Mouse (Mus musculus) G1E (cell line): Measurements from ENCODE around the gene Fam71a. TPM values are rescaled to one million over a fixed set of nuclear protein-coding genes. Genes with fewer than 3 reads are reported as not detected.

Experiments
- ATAC-seq: 2 replicates; pipeline ENCODE4 v1.8.0; 2016; ENCODE audit warnings: mild to moderate bottlenecking; ENCODE audit not compliant: insufficient number of reproducible peaks, poor library complexity, low FRiP score, severe bottlenecking; ENCODE audit errors: extremely low read depth
- DNase-seq: peaks from one replicate; pipeline ENCODE4 v3.0.0; 2012; ENCODE audit warnings: low spot score
- H3K27me3 ChIP-seq: 2 replicates; pipeline ENCODE4 v1.6.1; 2012; ENCODE audit warnings: mild to moderate bottlenecking, low read length, inconsistent platforms; ENCODE audit not compliant: insufficient read depth
- H3K36me3 ChIP-seq: replicated peaks from 2 replicates; pipeline ENCODE3; 2012; ENCODE audit warnings: mild to moderate bottlenecking, inconsistent platforms
- H3K4me1 ChIP-seq: 2 replicates; pipeline ENCODE4 v1.6.1; 2012; ENCODE audit warnings: low read depth, low read length, inconsistent platforms, mixed read lengths; ENCODE audit not compliant: insufficient read depth
- H3K4me3 ChIP-seq: 2 replicates; pipeline ENCODE4 v1.5.1; 2012; ENCODE audit warnings: low read depth, mild to moderate bottlenecking, inconsistent platforms, low read length, moderate library complexity, mixed read lengths
- H3K9me3 ChIP-seq: replicated peaks from 2 replicates; pipeline ENCODE4 v1.6.1; 2012; ENCODE audit warnings: inconsistent platforms
- CTCF ChIP-seq: IDR thresholded peaks from 2 replicates; pipeline ENCODE4 v1.5.1; 2012; ENCODE audit warnings: low read depth, low read length, inconsistent platforms, mixed read lengths
- GATA1 ChIP-seq: IDR thresholded peaks from 2 replicates; pipeline ENCODE4 v1.6.1; 2012; ENCODE audit warnings: borderline replicate concordance, low read length, inconsistent platforms, mixed read lengths
- POLR2AphosphoS5 ChIP-seq: IDR thresholded peaks from 2 replicates; pipeline ENCODE4 v1.6.1; 2012; ENCODE audit warnings: low read depth, low read length, inconsistent platforms; ENCODE audit not compliant: insufficient replicate concordance
- polyA plus RNA-seq: library from polyadenylated mRNA; stranded (reverse); fragments of >175 nt; gene quantifications from 2 replicates; pipeline ENCODE4 v1.2.3, GENCODE M21; 2012
- total RNA-seq, 2 experiments: library from RNA; stranded (forward) in 1 of 2; stranded (reverse) in 1 of 2; fragments of 200-1000 nt in 1 of 2; fragments of >200 nt in 1 of 2; fragmentation: Nextera tagmentation in 1 of 2; gene quantifications; 2 replicates each; pipeline ENCODE4 v1.2.3; 2014 to 2017

The Fam71a gene
- total and polyA plus RNA-seq, 3 experiments, result 0.05 TPM; not detected in 2

GRCm38 (mm10) chr1:191114868-191115267 is 49.7 kb downstream of the Fam71a start:
- no peaks in the 10 kb centered on the region for H3K36me3 ChIP-seq
- TF ChIP-seq GATA1 (no peak), POLR2AphosphoS5 (no peak), CTCF (no peak)
- peaks cover 10% of the 10 kb centered on the region for H3K27me3 ChIP-seq
- no peaks in the 10 kb centered on the region for H3K9me3 ChIP-seq
- DNase-seq (no peak), ATAC-seq (0 out of 2 replicates have a peak, but pooled peaks have one; percentile 37)
- H3K4me3 ChIP-seq, result no peak overlapping the region
- H3K4me1 ChIP-seq, result peaks cover 34% of the 10 kb centered on the region

Other genes with a start within 250 kb of the Fam71a start
- gene Angel2, start 239.7 kb downstream of the Fam71a start, total RNA-seq (2014; fragmentation: Nextera tagmentation), result 37.5 and 43.9 TPM in 2 replicates
- gene Angel2, start 239.7 kb downstream of the Fam71a start, total RNA-seq (2017), result 39.0 and 43.5 TPM in 2 replicates
- 11.2 and 11.4 TPM in 2 replicates for gene Angel2, start 239.7 kb downstream of the Fam71a start, polyA plus RNA-seq
- not detected in 2 replicates for gene Vash2, start 185.5 kb downstream of the Fam71a start, total RNA-seq (2014; fragmentation: Nextera tagmentation)
- 0.06 and 0.22 TPM in 2 replicates for gene Vash2, start 185.5 kb downstream of the Fam71a start, total RNA-seq (2017)
- gene Vash2, start 185.5 kb downstream of the Fam71a start, polyA plus RNA-seq, result not detected in 2 replicates
- 18.7 and 20.2 TPM in 2 replicates for gene Flvcr1, start 138.7 kb downstream of the Fam71a start, total RNA-seq (2014; fragmentation: Nextera tagmentation)
- 21.9 and 22.5 TPM in 2 replicates for gene Flvcr1, start 138.7 kb downstream of the Fam71a start, total RNA-seq (2017)
- 8.2 and 8.8 TPM in 2 replicates for gene Flvcr1, start 138.7 kb downstream of the Fam71a start, polyA plus RNA-seq
- not detected in 2 replicates for gene Spata45, start 128.2 kb downstream of the Fam71a start, total RNA-seq (2014; fragmentation: Nextera tagmentation)
- gene Spata45, start 128.2 kb downstream of the Fam71a start, total RNA-seq (2017), result not detected in 2 replicates
- gene Spata45, start 128.2 kb downstream of the Fam71a start, polyA plus RNA-seq, result not detected in 2 replicates
- gene Tatdn3, start 101.9 kb downstream of the Fam71a start, total RNA-seq (2014; fragmentation: Nextera tagmentation), result 33.6 and 53.0 TPM in 2 replicates
- 36.8 and 50.0 TPM in 2 replicates for gene Tatdn3, start 101.9 kb downstream of the Fam71a start, total RNA-seq (2017)
- gene Tatdn3, start 101.9 kb downstream of the Fam71a start, polyA plus RNA-seq, result 0.77 and 1.6 TPM in 2 replicates
- 12.5 and 13.4 TPM in 2 replicates for gene Nsl1, start 101.8 kb downstream of the Fam71a start, total RNA-seq (2014; fragmentation: Nextera tagmentation)
- 18.1 and 22.1 TPM in 2 replicates for gene Nsl1, start 101.8 kb downstream of the Fam71a start, total RNA-seq (2017)
- 19.4 and 25.6 TPM in 2 replicates for gene Nsl1, start 101.8 kb downstream of the Fam71a start, polyA plus RNA-seq
- not detected in 2 replicates for gene Batf3, start 67.0 kb downstream of the Fam71a start, total RNA-seq (2014; fragmentation: Nextera tagmentation)
- gene Batf3, start 67.0 kb downstream of the Fam71a start, total RNA-seq (2017), result 0.11 TPM in 1 of 2 replicates, not detected in the other
- 0.09 TPM in 1 of 2 replicates, not detected in the other for gene Batf3, start 67.0 kb downstream of the Fam71a start, polyA plus RNA-seq
- gene Atf3, start 53.2 kb upstream of the Fam71a start, total RNA-seq (2014; fragmentation: Nextera tagmentation), result not detected in 2 replicates
- gene Atf3, start 53.2 kb upstream of the Fam71a start, total RNA-seq (2017), result 0.16 TPM in 1 of 2 replicates, not detected in the other
- not detected in 2 replicates for gene Atf3, start 53.2 kb upstream of the Fam71a start, polyA plus RNA-seq
- 50.9 and 65.1 TPM in 2 replicates for gene Nenf, start 153.4 kb upstream of the Fam71a start, total RNA-seq (2014; fragmentation: Nextera tagmentation)
- gene Nenf, start 153.4 kb upstream of the Fam71a start, total RNA-seq (2017), result 24.7 and 34.0 TPM in 2 replicates
- 52.0 and 60.8 TPM in 2 replicates for gene Nenf, start 153.4 kb upstream of the Fam71a start, polyA plus RNA-seq
- gene Tmem206, start 161.1 kb upstream of the Fam71a start, total RNA-seq (2014; fragmentation: Nextera tagmentation), result 18.8 and 22.6 TPM in 2 replicates
- 8.0 and 9.2 TPM in 2 replicates for gene Tmem206, start 161.1 kb upstream of the Fam71a start, total RNA-seq (2017)
- gene Tmem206, start 161.1 kb upstream of the Fam71a start, polyA plus RNA-seq, result 3.4 and 3.7 TPM in 2 replicates
- 133 and 147 TPM in 2 replicates for gene Ppp2r5a, start 238.5 kb upstream of the Fam71a start, total RNA-seq (2014; fragmentation: Nextera tagmentation)
- gene Ppp2r5a, start 238.5 kb upstream of the Fam71a start, total RNA-seq (2017), result 133 and 142 TPM in 2 replicates
- gene Ppp2r5a, start 238.5 kb upstream of the Fam71a start, polyA plus RNA-seq, result 45.1 and 56.2 TPM in 2 replicates